Mouse (Mus musculus) bone marrow, adult 2 months (tissue): Measurements from ENCODE around the gene Col10a1.

Source experiments
- CTCF ChIP-seq: fragments of 200-500 bp; IDR thresholded peaks from 2 replicates; pipeline ENCODE4 v1.5.1; 2011; ENCODE audit warnings: low read length, control low read depth; ENCODE audit not compliant: control insufficient read depth, insufficient read depth
- POLR2A ChIP-seq: fragments of 200-500 bp; IDR thresholded peaks from 2 replicates; pipeline ENCODE4 v1.6.1; 2011; ENCODE audit warnings: low read depth, mild to moderate bottlenecking, control low read depth, low read length, borderline replicate concordance; ENCODE audit not compliant: control insufficient read depth

DNA sequence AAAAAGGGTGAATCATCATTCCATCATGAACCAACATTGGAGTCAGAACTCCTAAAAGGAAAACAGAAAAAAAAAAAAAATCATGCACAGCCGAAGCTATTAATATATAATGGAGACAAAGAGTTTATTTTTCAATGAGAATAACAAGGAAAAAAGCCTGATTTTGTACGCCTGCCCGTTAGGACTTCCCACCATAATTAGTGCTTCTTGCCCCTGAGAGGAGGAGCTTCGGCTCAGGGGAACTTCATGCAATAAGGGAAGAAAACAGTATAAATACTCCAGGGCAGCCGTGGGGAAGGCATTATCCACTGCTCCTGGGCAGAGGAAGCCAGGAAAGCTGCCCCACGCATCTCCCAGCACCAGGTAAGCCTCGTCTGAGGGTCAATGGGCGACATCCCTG, at the start of gene Col10a1:
- TF ChIP-seq CTCF (no peak), POLR2A (no peak)
